Mouse (Mus musculus): ENCODE measurements at regions not wholly inside any gene's neighbourhood (a gene's known extent, or its start where the extent isn't known, plus 50 kb on each side); places are given as distances from the start of the nearest gene placed in this dataset.

GRCm38 (mm10) chr1:77628861-77629260 is 114.0 kb upstream of the Epha4 start:
- Histone ChIP-seq H3K27ac (replicated peaks; ENCODE audit: low read depth, low read length) (no peak overlapping the region), H3K4me2 (replicated peaks; ENCODE audit: low read depth, low read length, severe bottlenecking) (no peak overlapping the region), H3K4me1 (ENCODE audit: control insufficient read depth, insufficient read depth, low read length) (no peaks in the 10 kb centered on the region), H3K4me3 (replicated peaks; ENCODE audit: low read length) (no peak overlapping the region), H3K9me3 (ENCODE audit: control insufficient read depth, low read length) (no peaks in the 10 kb centered on the region), H3K27me3 (ENCODE audit: control insufficient read depth, insufficient read depth, low read length) (no peaks in the 10 kb centered on the region), H3K9ac (ENCODE audit: low read depth, low read length, severe bottlenecking) (no peak overlapping the region), H3K36me3 (ENCODE audit: control insufficient read depth, insufficient read depth, low read length) (no peaks in the 10 kb centered on the region)
- ATAC-seq (ENCODE audit: low FRiP score, low read depth): no peak
- DNase-seq (ENCODE audit: low spot score): no peak
- TF ChIP-seq POLR2A (IDR thresholded peaks at IDR 0.05; ENCODE audit: borderline replicate concordance, extremely low read depth, insufficient read depth, insufficient read length): no peak
- 61% methylated on average over 4 of the region's 4 CpGs for WGBS

- no peak for TF ChIP-seq POLR2A (IDR thresholded peaks at IDR 0.05; ENCODE audit: borderline replicate concordance, extremely low read depth, insufficient read depth, insufficient read length)
- no peak for DNase-seq (ENCODE audit: low spot score)
- no peaks in the 10 kb centered on the region for H3K36me3 ChIP-seq (ENCODE audit: control insufficient read depth, insufficient read depth, low read length)
- H3K4me3 ChIP-seq (replicated peaks; ENCODE audit: low read length): no peak overlapping the region
- H3K27ac ChIP-seq (replicated peaks; ENCODE audit: low read depth, low read length): no peak overlapping the region
- H3K4me1 ChIP-seq (ENCODE audit: control insufficient read depth, insufficient read depth, low read length): no peaks in the 10 kb centered on the region
- 30% methylated on average over 8 of the region's 8 CpGs for WGBS
- no peak for ATAC-seq (ENCODE audit: low FRiP score, low read depth)
- no peak overlapping the region for H3K4me2 ChIP-seq (replicated peaks; ENCODE audit: low read depth, low read length, severe bottlenecking)
- no peak overlapping the region for H3K9ac ChIP-seq (ENCODE audit: low read depth, low read length, severe bottlenecking)
- no peaks in the 10 kb centered on the region for H3K9me3 ChIP-seq (ENCODE audit: control insufficient read depth, low read length)
- no peaks in the 10 kb centered on the region for H3K27me3 ChIP-seq (ENCODE audit: control insufficient read depth, insufficient read depth, low read length)
These were observed 102.6 kb upstream of the Epha4 start for GRCm38 (mm10) chr1:77617490-77617889.

GRCm38 (mm10) chr1:77600509-77600908 is 85.6 kb upstream of the Epha4 start:
- Histone ChIP-seq H3K9ac (ENCODE audit: low read depth, low read length, severe bottlenecking) (no peak overlapping the region), H3K4me3 (replicated peaks; ENCODE audit: low read length) (no peak overlapping the region), H3K4me2 (replicated peaks; ENCODE audit: low read depth, low read length, severe bottlenecking) (no peak overlapping the region), H3K27me3 (ENCODE audit: control insufficient read depth, insufficient read depth, low read length) (no peaks in the 10 kb centered on the region), H3K36me3 (ENCODE audit: control insufficient read depth, insufficient read depth, low read length) (no peaks in the 10 kb centered on the region), H3K9me3 (ENCODE audit: control insufficient read depth, low read length) (no peaks in the 10 kb centered on the region), H3K27ac (replicated peaks; ENCODE audit: low read depth, low read length) (no peak overlapping the region), H3K4me1 (ENCODE audit: control insufficient read depth, insufficient read depth, low read length) (no peaks in the 10 kb centered on the region)
- no peak for DNase-seq (ENCODE audit: low spot score)
- 49% methylated on average over 5 of the region's 5 CpGs for WGBS
- TF ChIP-seq POLR2A (IDR thresholded peaks at IDR 0.05; ENCODE audit: borderline replicate concordance, extremely low read depth, insufficient read depth, insufficient read length): no peak
- ATAC-seq (ENCODE audit: low FRiP score, low read depth): no peak

GRCm38 (mm10) chr1:77592649-77593048 is 77.8 kb upstream of the Epha4 start:
- no peak overlapping the region for H3K9ac ChIP-seq (ENCODE audit: low read depth, low read length, severe bottlenecking)
- no peaks in the 10 kb centered on the region for H3K36me3 ChIP-seq (ENCODE audit: control insufficient read depth, insufficient read depth, low read length)
- no peaks in the 10 kb centered on the region for H3K27me3 ChIP-seq (ENCODE audit: control insufficient read depth, insufficient read depth, low read length)
- TF ChIP-seq POLR2A (IDR thresholded peaks at IDR 0.05; ENCODE audit: borderline replicate concordance, extremely low read depth, insufficient read depth, insufficient read length): no peak
- no peak for ATAC-seq (ENCODE audit: low FRiP score, low read depth)
- no peak for DNase-seq (ENCODE audit: low spot score)
- no peaks in the 10 kb centered on the region for H3K4me1 ChIP-seq (ENCODE audit: control insufficient read depth, insufficient read depth, low read length)
- H3K4me3 ChIP-seq (replicated peaks; ENCODE audit: low read length): no peak overlapping the region
- WGBS: 87% methylated on average over 4 of the region's 4 CpGs
- no peak overlapping the region for H3K27ac ChIP-seq (replicated peaks; ENCODE audit: low read depth, low read length)
- H3K4me2 ChIP-seq (replicated peaks; ENCODE audit: low read depth, low read length, severe bottlenecking): no peak overlapping the region
- H3K9me3 ChIP-seq (ENCODE audit: control insufficient read depth, low read length): no peaks in the 10 kb centered on the region

- Histone ChIP-seq H3K27ac (replicated peaks; ENCODE audit: low read depth, low read length) (no peak overlapping the region), H3K4me2 (replicated peaks; ENCODE audit: low read depth, low read length, severe bottlenecking) (no peak overlapping the region), H3K9me3 (ENCODE audit: control insufficient read depth, low read length) (no peaks in the 10 kb centered on the region), H3K27me3 (ENCODE audit: control insufficient read depth, insufficient read depth, low read length) (no peaks in the 10 kb centered on the region), H3K4me1 (ENCODE audit: control insufficient read depth, insufficient read depth, low read length) (no peaks in the 10 kb centered on the region), H3K36me3 (ENCODE audit: control insufficient read depth, insufficient read depth, low read length) (no peaks in the 10 kb centered on the region), H3K9ac (ENCODE audit: low read depth, low read length, severe bottlenecking) (no peak overlapping the region), H3K4me3 (replicated peaks; ENCODE audit: low read length) (no peak overlapping the region)
- no peak for ATAC-seq (ENCODE audit: low FRiP score, low read depth)
- DNase-seq (ENCODE audit: low spot score): no peak
- TF ChIP-seq POLR2A (IDR thresholded peaks at IDR 0.05; ENCODE audit: borderline replicate concordance, extremely low read depth, insufficient read depth, insufficient read length): no peak
- 80% methylated on average over 7 of the region's 7 CpGs for WGBS
These were observed 77.4 kb upstream of the Epha4 start for GRCm38 (mm10) chr1:77592248-77592647.

GRCm38 (mm10) chr1:77589423-77589822 is 74.5 kb upstream of the Epha4 start:
- ATAC-seq (ENCODE audit: low FRiP score, low read depth) (no peak), DNase-seq (ENCODE audit: low spot score) (no peak)
- no peaks in the 10 kb centered on the region for H3K4me1 ChIP-seq (ENCODE audit: control insufficient read depth, insufficient read depth, low read length)
- no peak for TF ChIP-seq POLR2A (IDR thresholded peaks at IDR 0.05; ENCODE audit: borderline replicate concordance, extremely low read depth, insufficient read depth, insufficient read length)
- H3K27me3 ChIP-seq (ENCODE audit: control insufficient read depth, insufficient read depth, low read length): no peaks in the 10 kb centered on the region
- no peaks in the 10 kb centered on the region for H3K36me3 ChIP-seq (ENCODE audit: control insufficient read depth, insufficient read depth, low read length)
- 89% methylated on average over 3 of the region's 3 CpGs for WGBS
- no peak overlapping the region for H3K4me3 ChIP-seq (replicated peaks; ENCODE audit: low read length)
- no peak overlapping the region for H3K27ac ChIP-seq (replicated peaks; ENCODE audit: low read depth, low read length)
- no peak overlapping the region for H3K4me2 ChIP-seq (replicated peaks; ENCODE audit: low read depth, low read length, severe bottlenecking)
- no peak overlapping the region for H3K9ac ChIP-seq (ENCODE audit: low read depth, low read length, severe bottlenecking)
- H3K9me3 ChIP-seq (ENCODE audit: control insufficient read depth, low read length): no peaks in the 10 kb centered on the region

Measured in limb, embryonic 14.5 days (tissue).